Mouse (Mus musculus): ENCODE data around the gene Lrrc27. TPM values are rescaled to one million over a fixed set of nuclear protein-coding genes. Genes with fewer than 3 reads are reported as not detected.
A peak's percentile ranks its signal among the peaks of the same experiment; 100 is the strongest.

Lrrc27 gene
- total RNA-seq, 1 experiment from 2014 or later, result 3.9 TPM

DNA sequence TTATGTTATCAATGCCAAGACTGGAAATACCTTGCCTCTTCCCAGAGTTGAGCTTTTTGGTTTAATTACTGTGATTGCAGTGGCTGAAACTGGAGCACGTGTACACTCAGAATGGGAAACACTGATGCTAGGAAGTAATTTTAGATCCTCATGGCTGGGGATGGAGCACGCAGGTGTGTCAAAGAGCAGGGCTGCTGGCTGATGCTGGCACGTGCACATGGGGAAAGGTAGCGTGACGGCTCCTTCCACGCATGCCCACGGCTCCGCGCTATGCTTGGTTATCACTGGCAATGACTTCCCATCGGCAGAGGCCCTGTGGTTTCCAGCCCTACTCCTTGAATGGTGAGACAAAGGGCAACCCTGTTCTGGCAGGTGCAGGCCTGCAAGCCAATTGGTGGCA lies 63.4 kb downstream of the Lrrc27 start:
- no peak for DNase-seq

DNA sequence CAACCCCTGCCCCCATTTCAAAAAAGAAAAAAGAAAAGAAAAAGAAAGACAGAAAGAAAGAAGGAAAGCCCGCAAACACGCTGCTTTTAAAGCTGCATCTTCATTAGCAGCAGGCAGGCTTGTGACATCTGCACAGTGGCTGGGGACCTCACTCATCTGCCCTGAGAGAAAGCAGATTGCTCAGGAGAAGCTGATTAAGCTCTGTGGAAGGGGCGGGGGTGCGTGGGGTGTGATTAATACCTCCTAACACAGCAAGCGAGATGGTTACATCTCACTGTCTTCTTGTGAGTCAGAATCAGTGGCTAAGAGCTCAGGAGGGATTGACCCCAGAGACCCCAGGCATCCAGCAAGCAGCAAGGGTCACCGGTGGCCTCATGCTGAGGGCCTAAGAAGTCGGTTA lies 64.7 kb downstream of the Lrrc27 start:
- no peak for DNase-seq

DNA sequence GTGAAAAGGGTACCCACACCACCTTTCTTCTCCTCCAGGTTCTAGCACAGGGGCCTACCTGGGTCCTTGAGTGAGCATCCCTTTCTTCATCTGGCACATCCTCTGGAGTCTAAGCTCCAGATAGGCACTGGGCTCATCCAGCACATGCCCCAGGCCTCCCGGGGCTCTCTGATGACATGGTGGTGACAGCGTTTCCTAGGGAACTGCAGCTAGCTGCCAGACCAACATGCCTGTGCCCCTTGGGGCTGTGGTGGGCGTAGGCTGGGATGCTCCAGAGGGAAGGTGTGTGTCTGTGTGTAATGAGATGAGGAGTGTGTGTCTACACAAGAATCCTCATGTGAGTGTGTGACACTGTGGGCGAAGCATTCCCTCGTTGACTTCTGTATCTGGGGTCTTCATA lies 66.8 kb downstream of the Lrrc27 start:
- DNase-seq, result no peak

DNA sequence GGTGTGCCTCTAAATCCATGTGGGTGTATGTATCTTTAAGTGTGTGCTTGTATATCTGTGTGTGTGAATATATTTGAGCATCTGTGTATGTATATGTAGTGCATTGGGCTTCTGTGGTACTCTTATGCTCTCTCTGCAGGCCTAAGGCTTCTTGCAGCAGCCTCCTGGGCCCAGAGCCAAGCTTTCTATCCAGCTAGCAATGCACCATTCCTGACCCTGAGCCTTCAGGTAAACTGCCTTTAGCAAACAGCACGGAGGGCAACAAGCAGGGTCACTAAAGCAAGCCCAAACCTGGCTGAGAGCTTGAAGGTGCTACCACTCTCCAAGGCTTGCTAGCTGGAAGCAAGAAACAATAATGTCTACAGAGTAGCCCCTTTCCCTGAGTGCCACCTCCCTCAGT lies 67.3 kb downstream of the Lrrc27 start:
- no peak for DNase-seq

- peak; percentile 35 for DNase-seq
Observed at GRCm38 (mm10) chr7:139281195-139281594, 68.4 kb downstream of the Lrrc27 start.

- no peak for DNase-seq
Observed at GRCm38 (mm10) chr7:139282037-139282436, 69.2 kb downstream of the Lrrc27 start.

GRCm38 (mm10) chr7:139285295-139285943 lies 72.6 kb downstream of the Lrrc27 start:
- no peak for DNase-seq

DNA sequence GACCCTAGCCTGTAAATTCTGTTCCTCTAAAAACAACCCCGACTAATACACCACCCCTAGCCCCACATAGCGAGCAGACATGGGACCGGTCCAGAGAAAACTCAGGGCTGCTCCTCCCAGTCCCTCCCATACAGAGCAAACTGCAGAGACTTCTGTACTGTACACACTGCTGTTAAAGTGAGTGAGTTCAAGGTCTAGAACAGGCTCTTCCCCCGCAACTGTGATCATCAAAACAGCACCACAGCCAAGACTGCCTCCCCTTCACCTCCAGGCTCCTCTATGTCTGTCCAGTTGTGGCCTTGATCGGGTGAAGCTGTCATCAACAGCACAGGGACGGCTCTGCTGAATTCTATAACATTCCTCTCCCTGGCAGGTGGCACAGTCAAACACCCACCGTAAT lies 75.8 kb downstream of the Lrrc27 start:
- peak; percentile 37 for DNase-seq

Other genes starting within 250 kb of the Lrrc27 start
- 3.4 and 4.0 TPM in 2 replicates for gene Dpysl4, start 127.0 kb upstream of the Lrrc27 start, total RNA-seq (2021)
- 2.7 and 3.9 TPM in 2 replicates for gene Stk32c, start 319 bp downstream of the Lrrc27 start, total RNA-seq (2021)
- 10.9 and 11.2 TPM in 2 replicates for gene Pwwp2b, start 35.5 kb downstream of the Lrrc27 start, total RNA-seq (2021)
- 60.1 and 60.3 TPM in 2 replicates for gene Inpp5a, start 176.1 kb downstream of the Lrrc27 start, total RNA-seq (2021)